Mouse (Mus musculus) A20 (cell line): ENCODE results near the gene Gpr19.

ENCODE experiments used
- DNase-seq: peaks from one replicate; pipeline ENCODE4 v3.0.0-alpha.2; 2011; ENCODE audit warnings: low read depth, low spot score

Gpr19 gene

GRCm38 (mm10) chr6:134923670-134924069, 25.3 kb upstream of the Gpr19 start:
- DNase-seq: no peak

- DNase-seq: peak; percentile 65
Measured at GRCm38 (mm10) chr6:134922511-134923195, 24.3 kb upstream of the Gpr19 start.

- peak; percentile 69 for DNase-seq
Measured at GRCm38 (mm10) chr6:134921695-134922510, 23.5 kb upstream of the Gpr19 start.

DNA sequence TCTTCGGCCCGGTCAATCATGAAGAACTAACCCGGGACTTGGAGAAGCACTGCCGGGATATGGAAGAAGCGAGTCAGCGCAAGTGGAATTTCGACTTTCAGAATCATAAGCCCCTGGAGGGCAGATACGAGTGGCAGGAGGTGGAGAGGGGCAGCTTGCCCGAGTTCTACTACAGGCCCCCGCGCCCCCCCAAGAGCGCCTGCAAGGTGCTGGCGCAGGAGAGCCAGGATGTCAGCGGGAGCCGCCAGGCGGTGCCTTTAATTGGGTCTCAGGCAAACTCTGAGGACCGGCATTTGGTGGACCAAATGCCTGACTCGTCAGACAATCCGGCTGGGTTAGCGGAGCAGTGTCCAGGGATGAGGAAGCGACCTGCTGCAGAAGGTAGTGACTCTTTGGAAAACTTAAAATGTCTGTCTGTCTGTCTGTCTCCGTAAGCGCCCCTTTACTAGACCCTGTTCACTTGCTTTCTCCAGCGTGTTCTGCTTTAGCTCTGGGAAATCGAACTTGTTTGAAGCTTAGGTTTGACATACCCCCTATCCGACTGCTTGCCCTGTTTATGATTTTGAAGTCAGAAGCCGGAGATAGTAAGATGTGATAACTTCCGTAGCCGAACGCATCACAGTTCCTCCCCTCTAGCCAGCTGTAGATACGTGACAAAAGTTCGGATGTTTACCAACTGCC, 22.8 kb upstream of the Gpr19 start:
- peak; percentile 73 for DNase-seq

DNA sequence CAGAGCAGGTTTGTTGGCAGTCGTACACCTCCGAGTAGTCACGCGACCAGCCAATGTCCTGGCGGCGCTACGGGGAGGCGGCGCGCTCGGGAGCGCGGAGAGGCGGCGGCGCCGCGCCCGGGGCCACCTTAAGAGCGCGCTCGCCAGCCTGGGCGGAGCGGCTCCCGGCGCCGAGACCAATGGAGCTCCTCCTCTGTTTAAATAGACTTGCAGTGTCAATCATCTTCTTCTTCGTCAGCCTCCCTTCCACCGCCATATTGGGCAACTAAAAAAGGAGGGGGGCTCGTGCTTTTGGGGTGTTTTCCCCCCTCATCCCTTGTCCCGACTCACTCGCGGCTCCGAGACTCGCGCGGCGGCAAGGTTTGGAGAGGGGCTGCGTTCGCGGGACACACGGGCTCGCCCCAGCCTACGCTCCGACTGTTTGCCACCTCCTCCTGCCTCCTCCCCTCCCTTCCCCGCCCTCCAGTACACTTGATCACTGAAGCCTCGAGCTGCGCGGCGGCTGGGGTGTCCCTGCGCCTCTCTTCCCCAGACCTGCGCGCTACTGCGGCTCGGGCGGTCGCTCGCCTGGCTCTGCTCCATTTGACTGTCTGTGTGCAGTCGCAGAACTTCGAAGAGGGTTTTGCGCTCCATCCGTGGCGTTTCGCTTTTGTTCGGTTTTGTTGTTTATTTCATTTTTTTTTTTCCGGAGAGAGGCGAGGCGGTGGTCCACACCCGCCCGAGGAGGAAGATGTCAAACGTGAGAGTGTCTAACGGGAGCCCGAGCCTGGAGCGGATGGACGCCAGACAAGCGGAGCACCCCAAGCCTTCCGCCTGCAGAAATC, 22.0 kb upstream of the Gpr19 start, which contains the start of gene Cdkn1b:
Cdkn1b (plus strand) TSS at position 212 of the 824 bp plus-strand sequence.
- peak; percentile 96 for DNase-seq

DNA sequence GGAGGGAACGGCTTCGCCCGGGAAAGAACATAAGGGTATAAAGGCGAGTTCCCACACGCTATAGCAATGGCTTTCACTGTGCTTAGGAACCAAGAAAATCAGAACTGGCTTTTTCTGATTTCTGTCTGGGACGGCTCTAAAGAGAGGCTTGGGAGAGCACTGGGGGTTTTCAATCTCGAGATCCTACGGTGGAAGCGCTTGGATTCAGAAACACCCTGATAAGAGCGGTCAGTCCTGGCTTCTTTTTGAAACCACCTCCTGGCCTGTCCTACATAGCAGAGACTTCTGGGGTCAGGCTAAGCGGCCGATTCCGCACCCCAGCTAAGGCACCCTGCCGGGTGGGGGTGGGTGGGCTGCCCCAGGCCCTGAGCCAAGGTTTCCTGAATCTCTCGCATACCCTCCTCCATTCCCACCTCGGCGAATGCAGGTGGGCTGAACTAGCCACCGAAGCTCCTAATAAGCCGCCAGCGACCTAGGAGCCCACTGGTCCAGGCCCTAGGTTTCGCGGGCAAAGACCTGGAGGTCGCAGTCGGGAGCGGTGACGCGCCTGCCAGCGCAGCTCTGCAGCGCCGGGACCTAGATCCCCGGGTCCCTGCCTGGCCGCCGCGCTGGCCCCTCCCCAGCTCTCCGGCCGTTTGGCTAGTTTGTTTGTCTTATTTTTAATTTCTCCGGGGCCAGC, 21.3 kb upstream of the Gpr19 start:
- peak; percentile 17 for DNase-seq

GRCm38 (mm10) chr6:134918769-134919168, 20.4 kb upstream of the Gpr19 start:
- DNase-seq: no peak

DNA sequence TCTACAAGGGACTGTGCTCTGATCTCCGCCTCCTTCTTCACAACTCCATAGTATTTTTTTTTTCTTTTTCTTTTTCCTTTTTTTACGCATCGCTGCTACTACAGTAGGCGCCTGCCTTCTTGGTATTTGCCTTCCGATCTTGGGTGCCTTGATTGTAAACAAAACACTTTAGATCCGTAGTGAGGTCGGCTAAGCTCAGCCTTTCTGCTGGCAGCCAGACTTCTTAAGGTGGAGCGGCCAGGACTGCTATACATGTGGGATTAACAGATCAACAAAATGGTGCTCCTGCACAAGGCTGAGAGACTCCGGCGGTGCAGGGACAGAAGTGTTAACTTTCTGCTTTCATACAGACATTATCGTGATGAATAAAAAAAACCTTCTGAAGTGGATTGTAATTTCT, 18.7 kb upstream of the Gpr19 start:
- DNase-seq: peak; percentile 45

GRCm38 (mm10) chr6:134916641-134917040, 18.3 kb upstream of the Gpr19 start:
- peak; percentile 45 for DNase-seq

DNA sequence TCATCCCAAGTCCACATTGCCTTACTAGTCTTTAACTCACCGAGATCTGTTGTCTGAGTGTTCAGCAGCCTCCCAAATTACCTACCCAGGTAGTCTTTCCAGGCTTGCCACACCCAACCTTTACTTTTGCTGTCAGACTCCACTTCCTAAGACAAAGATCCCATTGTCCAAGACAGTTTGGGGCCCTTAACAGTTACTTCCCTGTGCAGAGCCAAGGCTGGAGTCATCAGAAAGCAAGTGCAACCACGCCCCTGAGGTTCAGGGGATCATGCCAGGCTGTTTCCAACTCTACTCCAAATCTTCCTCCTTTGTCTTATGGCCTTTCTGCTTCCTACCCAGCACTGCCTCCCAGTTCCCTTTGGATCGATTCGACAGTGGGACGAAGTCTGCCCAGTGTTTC, 16.1 kb upstream of the Gpr19 start:
- DNase-seq: no peak

- no peak for DNase-seq
Measured at GRCm38 (mm10) chr6:134905811-134906210, 7.4 kb upstream of the Gpr19 start.

DNA sequence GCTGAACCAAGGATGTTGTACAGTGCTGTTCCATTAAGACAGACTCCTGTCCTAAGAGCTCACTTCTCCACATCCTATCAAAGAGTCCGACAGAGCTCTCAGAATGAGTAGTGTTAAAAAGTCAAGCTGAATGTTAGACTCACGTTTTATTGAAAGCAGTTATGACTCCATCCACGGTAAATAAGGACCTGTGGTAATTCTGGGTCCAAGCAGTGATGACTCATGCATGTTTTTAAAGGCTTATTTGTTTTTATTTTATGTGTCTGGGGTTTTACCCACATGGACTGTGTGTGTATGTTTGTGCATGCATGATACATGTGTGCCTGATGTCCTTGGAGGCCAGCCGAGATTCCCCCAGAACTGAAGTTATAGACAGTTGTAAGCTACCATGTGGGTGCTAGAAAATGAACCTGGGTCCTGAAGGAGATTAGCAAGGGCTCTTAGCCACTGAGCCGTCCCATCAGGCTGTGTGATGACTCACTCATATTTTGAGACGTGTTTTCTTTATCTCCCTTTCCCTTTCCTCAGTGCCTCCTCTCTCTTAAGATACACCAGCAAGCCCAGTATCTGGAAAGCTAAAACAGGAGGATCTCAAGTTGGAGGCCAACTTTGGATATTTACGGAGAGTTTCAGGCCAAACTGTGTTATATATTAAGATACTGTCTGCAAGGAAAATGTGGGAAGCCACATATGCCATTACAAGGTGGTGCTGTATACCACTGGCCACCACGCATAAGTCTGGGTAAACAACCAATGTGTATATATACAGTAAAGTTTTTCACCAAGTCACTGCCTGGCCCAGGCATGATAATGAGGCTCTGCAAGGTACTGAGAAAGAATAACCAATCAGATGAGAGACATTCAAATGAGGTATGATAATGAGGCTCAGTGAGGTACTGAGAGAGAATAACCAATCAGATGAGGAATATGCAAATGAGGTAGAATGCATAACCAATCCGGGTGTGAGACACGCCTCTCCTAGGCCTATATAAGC, 5.8 kb upstream of the Gpr19 start:
- no peak for DNase-seq

- DNase-seq: no peak
Measured at GRCm38 (mm10) chr6:134903368-134903767, 5.0 kb upstream of the Gpr19 start.

DNA sequence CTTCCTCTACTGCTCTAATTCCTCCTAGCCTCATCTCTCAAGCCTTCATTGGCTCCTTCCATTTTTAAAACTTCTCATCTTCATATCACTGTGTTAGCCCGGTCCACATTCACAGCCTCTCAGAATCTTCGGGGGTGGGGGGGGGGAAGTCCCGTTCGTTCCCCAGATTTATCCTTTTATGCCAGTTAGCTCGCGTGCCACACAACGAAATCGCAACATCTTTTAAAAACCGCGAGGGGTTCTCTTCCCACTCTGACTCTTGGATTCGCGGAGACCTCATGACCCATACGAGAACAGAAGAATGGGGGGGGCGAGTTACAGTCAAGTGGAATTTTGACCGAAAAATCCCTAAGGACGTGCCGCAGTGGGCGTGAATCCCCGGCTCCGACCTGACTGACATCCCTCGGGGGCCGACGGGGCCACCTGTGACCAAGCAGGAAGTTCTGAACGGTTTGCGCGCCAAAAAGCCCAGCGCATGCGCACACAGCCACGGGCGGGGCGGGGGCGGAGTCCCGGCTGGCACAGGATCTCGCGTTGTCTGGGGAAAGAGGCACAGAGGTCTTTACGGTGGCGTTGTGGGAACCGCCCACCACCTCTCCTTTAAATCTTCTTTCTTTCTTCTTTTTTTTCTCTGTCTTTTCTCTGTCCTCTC, 809 bp downstream of the Gpr19 start:
- DNase-seq: peak; percentile 97

- DNase-seq: peak; percentile 67
Measured at GRCm38 (mm10) chr6:134896570-134897436, 1.6 kb downstream of the Gpr19 start.

GRCm38 (mm10) chr6:134890436-134890835, 7.9 kb downstream of the Gpr19 start:
- no peak for DNase-seq

DNA sequence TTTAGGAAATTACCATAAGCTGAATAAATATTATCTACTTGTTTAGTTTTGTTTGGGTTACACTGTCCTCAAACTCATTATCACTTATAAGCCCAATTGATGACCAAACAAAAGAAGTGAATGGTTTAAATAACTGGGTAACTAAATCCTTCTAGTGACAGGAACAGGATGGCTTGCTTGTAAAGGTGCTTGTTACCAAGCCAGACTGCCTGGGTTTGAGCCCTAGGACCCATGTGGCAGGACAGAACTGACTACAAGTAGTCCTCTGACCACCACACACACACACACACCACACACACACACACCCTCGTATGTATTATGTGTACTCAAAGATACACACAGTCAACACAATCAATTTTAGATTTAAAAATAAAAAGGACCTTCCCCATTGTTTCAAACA, 8.6 kb downstream of the Gpr19 start:
- DNase-seq: no peak

DNA sequence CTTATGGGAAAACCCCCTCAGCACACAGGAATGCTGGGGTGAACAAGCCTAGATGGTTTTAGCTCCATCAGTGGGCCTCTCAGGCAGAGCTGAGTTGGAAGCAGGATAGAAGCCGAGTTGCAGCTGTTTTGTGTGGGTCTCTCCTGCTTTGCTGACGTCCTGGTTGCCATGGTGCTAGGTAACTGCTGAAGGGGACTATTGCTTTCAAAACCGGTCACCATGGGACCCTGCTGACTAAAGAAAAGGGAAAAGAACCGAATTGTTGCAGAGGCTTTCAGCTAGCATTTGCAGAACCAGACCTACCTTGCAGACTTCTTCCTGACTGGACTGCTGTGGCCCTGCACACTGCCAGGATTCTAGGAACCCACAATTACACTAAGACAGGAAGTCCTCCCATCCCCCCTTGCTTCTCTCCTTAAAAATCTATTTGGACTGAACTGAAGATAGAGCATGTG, 9.8 kb downstream of the Gpr19 start:
- no peak for DNase-seq
